Mouse (Mus musculus) bone marrow, adult 2 months (tissue): ENCODE measurements at regions not wholly inside any gene's neighbourhood (a gene's known extent, or its start where the extent isn't known, plus 50 kb on each side); places are given as distances from the start of the nearest gene placed in this dataset.

Experiments used
- H3K27ac ChIP-seq: fragments of 200-500 bp; 2 replicates; pipeline ENCODE4 v1.5.1; 2012; ENCODE audit warnings: low read depth, mild to moderate bottlenecking, control low read depth, inconsistent platforms, low read length; ENCODE audit not compliant: control insufficient read depth, poor library complexity, insufficient read depth
- H3K4me1 ChIP-seq: fragments of 200-500 bp; 2 replicates; pipeline ENCODE4 v1.6.1; 2011; ENCODE audit warnings: low read length; ENCODE audit not compliant: control insufficient read depth, insufficient read depth
- H3K4me3 ChIP-seq: fragments of 200-500 bp; replicated peaks from 2 replicates; pipeline ENCODE3; 2011; ENCODE audit warnings: mild to moderate bottlenecking, low read depth, low read length, control low read depth; ENCODE audit not compliant: control insufficient read depth
- CTCF ChIP-seq: fragments of 200-500 bp; IDR thresholded peaks from 2 replicates; pipeline ENCODE4 v1.5.1; 2011; ENCODE audit warnings: low read length, control low read depth; ENCODE audit not compliant: control insufficient read depth, insufficient read depth
- POLR2A ChIP-seq: fragments of 200-500 bp; IDR thresholded peaks from 2 replicates; pipeline ENCODE4 v1.6.1; 2011; ENCODE audit warnings: low read depth, mild to moderate bottlenecking, control low read depth, low read length, borderline replicate concordance; ENCODE audit not compliant: control insufficient read depth
- WGBS: fragments of 180-500 bp; shearing (Covaris S2); methylation state at CpG from one replicate; pipeline ENCODE4 v1.1.7; 2018; 5-methylcytosine and 5-hydroxymethylcytosine counted together

DNA sequence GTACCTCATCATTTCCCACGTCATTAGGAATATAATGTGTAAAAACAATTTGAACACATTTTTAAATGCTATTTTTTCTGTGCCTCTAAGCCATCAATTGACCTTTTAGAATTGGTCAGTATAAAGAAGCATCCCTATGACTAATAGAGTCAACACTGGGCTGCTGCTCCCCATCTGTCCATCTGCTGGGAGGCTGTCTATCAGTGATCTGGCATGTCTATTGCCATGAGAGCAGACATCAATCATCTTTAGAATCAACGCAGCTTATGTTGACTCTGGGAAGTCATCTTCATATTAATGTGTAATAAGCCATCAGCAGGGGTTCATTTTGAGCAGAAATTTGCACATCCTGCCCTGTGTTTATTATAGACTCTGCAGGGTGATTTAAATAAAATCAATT is 94.9 kb upstream of the Usp25 start:
- no peak overlapping the region for H3K4me3 ChIP-seq
- H3K4me1 ChIP-seq: no peaks in the 10 kb centered on the region
- 83% methylated on average over 2 of the region's 2 CpGs for WGBS
- no peak overlapping the region for H3K27ac ChIP-seq
- TF ChIP-seq CTCF: no peak
- no peak for TF ChIP-seq POLR2A

DNA sequence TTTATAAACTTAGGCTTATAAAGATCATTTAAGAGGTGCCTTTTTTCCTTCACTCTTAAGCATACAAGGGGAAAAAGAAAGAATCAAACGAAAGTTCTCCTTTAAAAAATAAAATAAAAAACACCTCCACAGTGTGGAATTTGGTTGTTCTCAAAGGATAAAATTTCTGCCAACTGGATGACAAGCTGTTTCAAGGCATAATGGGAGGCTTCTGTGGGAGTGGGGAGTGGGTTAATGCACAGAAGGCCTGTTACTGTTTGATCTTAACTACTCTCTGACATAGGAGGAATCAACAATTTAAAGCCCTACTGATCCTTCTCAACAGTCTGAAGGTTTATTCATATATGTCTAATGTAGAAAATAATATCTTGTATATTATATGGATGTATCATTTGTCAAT is 99.2 kb upstream of the Usp25 start:
- TF ChIP-seq POLR2A (no peak), CTCF (no peak)
- no peak overlapping the region for H3K4me3 ChIP-seq
- H3K4me1 ChIP-seq: no peaks in the 10 kb centered on the region
- WGBS: 65% methylated on average over 1 of the region's 1 CpGs
- no peak overlapping the region for H3K27ac ChIP-seq

DNA sequence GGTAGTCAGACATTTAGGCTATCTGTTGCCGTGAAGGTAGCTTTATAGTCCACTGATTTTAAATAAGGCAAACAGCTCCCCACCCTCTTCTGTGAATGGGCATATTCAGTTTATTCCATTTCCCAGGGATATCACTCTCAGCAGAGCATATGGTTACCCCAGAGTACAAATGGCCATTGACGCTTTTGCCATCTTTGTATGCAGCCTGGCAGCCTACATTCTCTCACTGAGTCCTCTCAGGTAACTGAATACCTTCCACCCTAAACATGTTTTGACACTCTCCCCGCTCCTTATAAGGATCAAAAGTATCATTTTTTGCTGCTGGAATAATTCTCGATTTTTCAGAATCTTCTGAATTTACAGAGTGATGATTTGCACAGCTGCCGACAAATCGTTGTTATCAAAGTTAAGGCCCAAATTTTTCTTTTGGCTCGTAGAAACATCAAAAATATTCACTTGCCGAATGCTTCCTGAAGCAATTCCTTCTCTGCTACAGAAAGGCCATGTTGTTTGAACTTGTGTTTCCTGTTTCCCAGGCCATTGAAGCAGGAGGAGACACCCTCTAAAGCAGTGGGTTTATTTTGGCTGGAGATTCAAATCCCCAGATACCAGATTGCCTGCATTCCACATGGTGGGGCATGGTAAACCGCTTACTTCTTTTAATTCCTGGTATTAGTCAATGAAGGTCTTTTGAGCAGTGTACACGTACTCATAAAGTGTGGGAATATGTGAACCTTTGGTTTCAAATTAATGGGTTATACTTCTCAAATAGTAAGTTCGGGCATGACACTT is 108.1 kb upstream of the Usp25 start:
- Histone ChIP-seq H3K4me1 (no peaks in the 10 kb centered on the region), H3K4me3 (no peak overlapping the region), H3K27ac (no peak overlapping the region)
- 83% methylated on average over 11 of the region's 11 CpGs for whole genome bisulfite sequencing
- no peak for TF ChIP-seq POLR2A
- TF ChIP-seq CTCF: no peak

DNA sequence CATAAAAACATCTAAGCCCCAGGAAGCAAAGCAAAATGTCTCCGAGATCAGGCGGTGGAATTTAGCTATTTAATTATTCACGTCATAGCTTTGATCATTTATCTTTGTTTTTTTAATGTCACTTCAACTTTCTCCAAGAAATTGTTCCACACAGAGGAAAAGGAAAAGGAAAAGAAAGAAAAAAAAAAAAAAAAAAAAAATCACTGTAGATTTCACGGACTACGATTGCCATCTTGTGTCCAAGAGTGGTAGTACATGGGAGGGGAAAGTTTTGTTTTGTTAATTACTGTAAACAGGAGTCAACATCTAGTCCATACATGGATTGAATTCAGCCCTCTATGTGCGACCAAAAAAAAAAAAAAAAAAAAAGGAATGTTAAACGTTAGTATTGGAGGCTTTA is 114.4 kb upstream of the Usp25 start:
- TF ChIP-seq CTCF (no peak), POLR2A (no peak)
- WGBS: 17% methylated on average over 7 of the region's 7 CpGs
- Histone ChIP-seq H3K4me1 (no peaks in the 10 kb centered on the region), H3K4me3 (no peak overlapping the region), H3K27ac (no peak overlapping the region)

DNA sequence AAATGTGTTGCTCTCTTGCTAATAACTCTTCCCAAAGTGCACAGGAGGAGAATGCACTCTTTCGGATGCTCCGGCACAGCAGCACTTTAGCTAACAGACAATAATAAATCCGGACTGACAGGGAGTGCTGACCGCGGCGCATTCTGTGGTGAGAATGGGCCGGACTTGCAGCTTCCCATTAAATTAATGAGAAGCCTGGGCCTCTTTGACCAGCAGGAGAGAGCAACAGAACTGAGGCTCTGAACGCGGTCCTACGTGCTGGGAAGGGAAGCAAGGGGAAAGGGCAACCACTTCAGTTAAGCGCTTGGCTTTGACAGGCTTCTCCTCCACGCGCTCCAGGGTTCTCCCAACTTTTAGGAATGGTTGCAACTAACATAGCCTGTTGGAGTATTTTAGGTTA is 117.2 kb upstream of the Usp25 start:
- TF ChIP-seq CTCF (no peak), POLR2A (no peak)
- 55% methylated on average over 13 of the region's 13 CpGs for WGBS

DNA sequence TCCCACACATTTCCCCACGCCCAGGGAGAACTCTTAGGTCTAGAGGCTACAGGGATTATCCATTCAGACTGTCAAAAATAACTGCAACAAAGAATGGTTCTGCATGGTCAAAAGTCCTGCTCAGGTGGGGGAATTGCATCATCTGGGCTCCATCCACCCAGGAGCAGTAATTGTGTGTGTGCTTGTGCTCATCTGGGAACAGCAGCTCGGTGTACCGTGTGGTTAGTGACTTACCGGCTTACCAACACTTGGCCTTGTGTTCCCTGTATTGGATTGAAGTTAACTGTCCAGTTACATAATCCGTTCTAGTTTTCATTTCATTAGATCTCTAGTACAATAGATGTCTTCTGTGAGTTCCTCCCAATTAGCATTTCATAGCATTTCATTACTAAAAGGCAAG is 117.7 kb upstream of the Usp25 start:
- TF ChIP-seq POLR2A (no peak), CTCF (no peak)
- Histone ChIP-seq H3K4me3 (no peak overlapping the region), H3K27ac (no peak overlapping the region), H3K4me1 (no peaks in the 10 kb centered on the region)
- 85% methylated on average over 5 of the region's 5 CpGs for WGBS

More for the DNA sequence above, 117.2 kb upstream of the Usp25 start:
- H3K4me3 ChIP-seq: no peak overlapping the region
- no peak overlapping the region for H3K27ac ChIP-seq
- no peaks in the 10 kb centered on the region for H3K4me1 ChIP-seq

DNA sequence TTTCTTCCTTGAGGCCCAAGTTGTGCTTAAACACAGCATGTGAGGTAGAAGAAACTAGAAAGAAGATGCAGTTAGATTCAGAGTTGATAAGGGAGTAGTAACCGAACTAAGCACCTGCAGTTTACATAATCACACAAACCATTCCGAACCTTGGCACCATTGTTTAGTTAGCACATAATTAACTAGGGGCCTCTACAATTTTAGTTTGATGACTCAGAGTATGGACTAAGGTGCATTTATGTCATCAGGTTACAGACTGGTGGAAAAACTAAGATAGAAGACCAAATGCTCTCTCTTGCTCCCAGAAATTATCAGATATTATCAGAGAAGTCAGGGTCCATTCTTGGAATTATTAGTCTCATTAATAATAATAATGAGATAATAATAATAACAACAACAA is 134.9 kb upstream of the Usp25 start:
- Histone ChIP-seq H3K27ac (no peak overlapping the region), H3K4me3 (no peak overlapping the region), H3K4me1 (no peaks in the 10 kb centered on the region)
- 87% methylated on average over 2 of the region's 2 CpGs for WGBS
- TF ChIP-seq POLR2A (no peak), CTCF (no peak)

DNA sequence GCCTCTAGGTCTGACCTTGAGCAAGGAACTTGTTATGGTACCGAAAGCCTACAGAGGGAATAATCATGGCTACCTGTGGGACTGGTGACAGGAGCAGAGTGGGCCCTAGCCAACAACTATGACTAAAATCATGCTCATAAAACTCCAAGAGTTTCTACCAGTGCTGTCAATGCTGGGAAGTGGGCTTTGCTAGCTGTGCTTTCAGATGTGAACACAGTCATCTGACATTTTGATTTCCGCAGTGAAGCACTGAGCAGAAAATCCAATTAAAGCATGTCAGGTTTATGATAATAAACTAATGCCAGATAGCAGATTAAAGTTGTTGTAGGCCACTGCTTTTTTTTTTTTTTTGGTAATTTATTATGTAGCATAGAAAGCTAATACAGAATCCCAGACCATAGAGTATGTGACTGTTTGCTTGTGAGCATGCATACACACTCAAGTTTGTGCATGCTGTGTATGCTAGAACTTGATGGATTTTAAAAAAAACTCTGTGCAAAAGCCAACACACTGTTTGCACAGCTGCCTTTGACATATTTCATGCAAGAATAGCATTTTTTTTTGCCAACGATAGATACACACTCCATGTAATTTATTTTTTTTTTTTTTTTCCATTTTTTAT is 138.0 kb upstream of the Usp25 start:
- Histone ChIP-seq H3K27ac (no peak overlapping the region), H3K4me1 (no peaks in the 10 kb centered on the region), H3K4me3 (no peak overlapping the region)
- no peak for TF ChIP-seq POLR2A
- TF ChIP-seq CTCF: no peak
- 89% methylated on average over 3 of the region's 3 CpGs for WGBS
